Mouse (Mus musculus) neural tube, embryonic 12.5 days (tissue): ENCODE measurements around the gene Adamts14. TPM values are rescaled to one million over a fixed set of nuclear protein-coding genes. Genes with fewer than 3 reads are reported as not detected.

Experiments
- ATAC-seq: fragments of 200-750 bp; cut with Nextera tagmentation; 2 replicates; pipeline ENCODE4 v1.8.0; 2017; ENCODE audit warnings: low read depth, mild to moderate bottlenecking, moderate TSS enrichment, moderate library complexity; ENCODE audit not compliant: low FRiP score
- H3K27ac ChIP-seq: fragments of 300-500 bp; sonication (generic); 2 replicates; pipeline ENCODE4 v1.5.1; 2016
- H3K27me3 ChIP-seq: fragments of 300-500 bp; sonication (generic); replicated peaks from 2 replicates; pipeline ENCODE4 v1.6.1; 2016; ENCODE audit warnings: mild to moderate bottlenecking
- H3K36me3 ChIP-seq: fragments of 300-500 bp; sonication (generic); 2 replicates; pipeline ENCODE4 v1.6.1; 2016; ENCODE audit warnings: mild to moderate bottlenecking
- H3K4me1 ChIP-seq: fragments of 300-500 bp; sonication (generic); 2 replicates; pipeline ENCODE4 v1.6.1; 2016
- H3K4me2 ChIP-seq: fragments of 300-500 bp; sonication (generic); replicated peaks from 2 replicates; pipeline ENCODE4 v1.6.1; 2016; ENCODE audit warnings: mild to moderate bottlenecking
- H3K4me3 ChIP-seq: fragments of 300-500 bp; sonication (generic); 2 replicates; pipeline ENCODE4 v1.5.1; 2016
- H3K9ac ChIP-seq: fragments of 300-500 bp; sonication (generic); 2 replicates; pipeline ENCODE4 v1.6.1; 2016; ENCODE audit warnings: mild to moderate bottlenecking
- H3K9me3 ChIP-seq: fragments of 300-500 bp; sonication (generic); 2 replicates; pipeline ENCODE4 v1.6.1; 2016; ENCODE audit warnings: mild to moderate bottlenecking
- WGBS: fragments of 180-500 bp; shearing (Covaris S2); methylation state at CpG from one replicate; pipeline ENCODE4 v1.1.7; 2016; 5-methylcytosine and 5-hydroxymethylcytosine counted together
- polyA plus RNA-seq: library from polyadenylated mRNA; unstranded; fragments of >200 nt; fragmentation: Nextera tagmentation; extraction: Ambion mirVana; gene quantifications from 2 replicates; pipeline ENCODE4 v1.2.1, GENCODE M21; 2016

The Adamts14 gene
- polyA plus RNA-seq = 0.43 and 0.46 TPM in 2 replicates

GRCm38 (mm10) chr10:61273081-61273843, at the start of gene Adamts14:
Gene Adamts14, minus strand, starts transcription at chr10:61273438.
- peak; percentile 66 for ATAC-seq
- Histone ChIP-seq H3K9ac (peak within 1 kb of the TSS; percentile 70), H3K4me2 (peak within 1 kb of the TSS; percentile 95), H3K9me3 (no peaks in the 10 kb centered on the region), H3K4me1 (peaks cover 12% of the 10 kb centered on the region; the same call in 1 of the 2 replicates), H3K27ac (no peak within 1 kb of the TSS), H3K36me3 (no peaks in the 10 kb centered on the region), H3K27me3 (peaks cover 24% of the 10 kb centered on the region), H3K4me3 (peak within 1 kb of the TSS; percentile 58)
- 1% methylated on average over 49 of the region's 75 CpGs for WGBS

- H3K4me3 ChIP-seq = no peak overlapping the region
- H3K4me2 ChIP-seq = no peak overlapping the region
- ATAC-seq = no peak
- peaks cover 14% of the 10 kb centered on the region; the same call in 1 of the 2 replicates for H3K36me3 ChIP-seq
- peaks cover 4% of the 10 kb centered on the region; the same call in 1 of the 2 replicates for H3K4me1 ChIP-seq
- H3K27ac ChIP-seq = no peak overlapping the region
- H3K9ac ChIP-seq = no peak overlapping the region
- 87% methylated on average over 3 of the region's 3 CpGs for WGBS
- no peaks in the 10 kb centered on the region for H3K9me3 ChIP-seq
- no peaks in the 10 kb centered on the region for H3K27me3 ChIP-seq
Measured at GRCm38 (mm10) chr10:61318527-61318926, 45.3 kb upstream of the Adamts14 start.

- Histone ChIP-seq H3K9ac (no peak overlapping the region), H3K4me2 (no peak overlapping the region), H3K9me3 (no peaks in the 10 kb centered on the region), H3K27ac (no peak overlapping the region), H3K36me3 (peaks cover 4% of the 10 kb centered on the region; the same call in 1 of the 2 replicates), H3K4me1 (peaks cover 4% of the 10 kb centered on the region; the same call in 1 of the 2 replicates), H3K27me3 (no peaks in the 10 kb centered on the region), H3K4me3 (no peak overlapping the region)
- 17% methylated on average over 9 of the region's 9 CpGs for WGBS
- ATAC-seq = no peak
Measured at GRCm38 (mm10) chr10:61315324-61315880, 42.2 kb upstream of the Adamts14 start.

- Histone ChIP-seq H3K36me3 (no peaks in the 10 kb centered on the region), H3K27me3 (no peaks in the 10 kb centered on the region), H3K9me3 (no peaks in the 10 kb centered on the region), H3K4me2 (no peak overlapping the region), H3K4me1 (peaks cover 4% of the 10 kb centered on the region; the same call in 1 of the 2 replicates), H3K27ac (no peak overlapping the region), H3K9ac (no peak overlapping the region), H3K4me3 (no peak overlapping the region)
- ATAC-seq = no peak
- 79% methylated on average over 7 of the region's 7 CpGs for WGBS
Measured at GRCm38 (mm10) chr10:61313750-61314149, 40.5 kb upstream of the Adamts14 start.

GRCm38 (mm10) chr10:61312754-61313153, 39.5 kb upstream of the Adamts14 start:
- ATAC-seq = no peak
- Histone ChIP-seq H3K4me3 (no peak overlapping the region), H3K27me3 (no peaks in the 10 kb centered on the region), H3K9me3 (no peaks in the 10 kb centered on the region), H3K27ac (no peak overlapping the region), H3K9ac (no peak overlapping the region), H3K4me2 (no peak overlapping the region), H3K4me1 (peaks cover 4% of the 10 kb centered on the region; the same call in 1 of the 2 replicates), H3K36me3 (no peaks in the 10 kb centered on the region)
- 45% methylated on average over 7 of the region's 7 CpGs for WGBS

- Histone ChIP-seq H3K4me3 (no peak overlapping the region), H3K4me1 (peaks cover 4% of the 10 kb centered on the region; the same call in 1 of the 2 replicates), H3K9me3 (no peaks in the 10 kb centered on the region), H3K27me3 (no peaks in the 10 kb centered on the region), H3K27ac (no peak overlapping the region), H3K36me3 (no peaks in the 10 kb centered on the region), H3K4me2 (no peak overlapping the region), H3K9ac (no peak overlapping the region)
- ATAC-seq = no peak
- 91% methylated on average over 6 of the region's 6 CpGs for WGBS
Measured at GRCm38 (mm10) chr10:61312159-61312558, 38.9 kb upstream of the Adamts14 start.

GRCm38 (mm10) chr10:61308706-61309320, 35.6 kb upstream of the Adamts14 start:
- Histone ChIP-seq H3K9me3 (no peaks in the 10 kb centered on the region), H3K27me3 (no peaks in the 10 kb centered on the region), H3K36me3 (no peaks in the 10 kb centered on the region), H3K4me1 (no peaks in the 10 kb centered on the region), H3K4me3 (no peak overlapping the region), H3K4me2 (no peak overlapping the region), H3K9ac (no peak overlapping the region), H3K27ac (no peak overlapping the region)
- whole genome bisulfite sequencing = 68% methylated on average over 12 of the region's 12 CpGs
- ATAC-seq = no peak

- H3K27ac ChIP-seq = no peak overlapping the region
- no peaks in the 10 kb centered on the region for H3K36me3 ChIP-seq
- no peak overlapping the region for H3K4me3 ChIP-seq
- H3K9me3 ChIP-seq = no peaks in the 10 kb centered on the region
- 89% methylated on average over 13 of the region's 13 CpGs for WGBS
- no peak overlapping the region for H3K4me2 ChIP-seq
- H3K27me3 ChIP-seq = no peaks in the 10 kb centered on the region
- H3K9ac ChIP-seq = no peak overlapping the region
- H3K4me1 ChIP-seq = no peaks in the 10 kb centered on the region
- ATAC-seq = no peak
Measured at GRCm38 (mm10) chr10:61305928-61306590, 32.8 kb upstream of the Adamts14 start.

- no peaks in the 10 kb centered on the region for H3K27me3 ChIP-seq
- WGBS = 79% methylated on average over 6 of the region's 6 CpGs
- no peak for ATAC-seq
- no peaks in the 10 kb centered on the region for H3K9me3 ChIP-seq
- no peaks in the 10 kb centered on the region for H3K36me3 ChIP-seq
- no peak overlapping the region for H3K27ac ChIP-seq
- no peak overlapping the region for H3K9ac ChIP-seq
- H3K4me3 ChIP-seq = no peak overlapping the region
- no peak overlapping the region for H3K4me2 ChIP-seq
- no peaks in the 10 kb centered on the region for H3K4me1 ChIP-seq
Measured at GRCm38 (mm10) chr10:61304046-61304445, 30.8 kb upstream of the Adamts14 start.

- no peaks in the 10 kb centered on the region for H3K9me3 ChIP-seq
- no peak overlapping the region for H3K27ac ChIP-seq
- no peaks in the 10 kb centered on the region for H3K27me3 ChIP-seq
- no peak for ATAC-seq
- H3K4me2 ChIP-seq = no peak overlapping the region
- H3K9ac ChIP-seq = no peak overlapping the region
- H3K4me1 ChIP-seq = no peaks in the 10 kb centered on the region
- H3K4me3 ChIP-seq = no peak overlapping the region
- H3K36me3 ChIP-seq = no peaks in the 10 kb centered on the region
- 83% methylated on average over 3 of the region's 3 CpGs for WGBS
Measured at GRCm38 (mm10) chr10:61300996-61301395, 27.8 kb upstream of the Adamts14 start.

- H3K4me3 ChIP-seq = no peak within 1 kb of the TSS
- no peak within 1 kb of the TSS for H3K9ac ChIP-seq
- H3K9me3 ChIP-seq = no peaks in the 10 kb centered on the region
- H3K4me2 ChIP-seq = no peak within 1 kb of the TSS
- 88% methylated on average over 7 of the region's 7 CpGs for WGBS
- H3K4me1 ChIP-seq = no peaks in the 10 kb centered on the region
- no peaks in the 10 kb centered on the region for H3K27me3 ChIP-seq
- no peak within 1 kb of the TSS for H3K27ac ChIP-seq
- ATAC-seq = no peak
- no peaks in the 10 kb centered on the region for H3K36me3 ChIP-seq
Measured at GRCm38 (mm10) chr10:61297477-61297876, 24.2 kb upstream of the Adamts14 start, which contains the start of gene Prf1. Gene Prf1, plus strand, starts transcription at chr10:61297833.
